In genomic region chr16:17796971-17797811, GRCm38 (mm10) we compare ENCODE assay signal across 8 mouse cellular contexts. TPM values are rescaled to one million over a fixed set of nuclear protein-coding genes. Genes with fewer than 3 reads are reported as not detected.
DNase-seq lines count a peak whose midpoint lies in the region; ATAC-seq and TF ChIP-seq lines count a peak whose summit lies in the region.

Gene Scarf2 (plus strand): TSS chr16:17797282.

- TF ChIP-seq POLR2A in thymus, adult 2 months (IDR thresholded peaks at IDR 0.05; ENCODE audit: control insufficient read depth, extremely low read depth, insufficient read depth, low read length, poor library complexity), result no peak

- H3K36me3 ChIP-seq in thymus, adult 2 months (ENCODE audit: control insufficient read depth, insufficient read depth, low read length), result peaks cover 4% of the 10 kb centered on the region; the same call in 1 of the 2 replicates
- H3K36me3 ChIP-seq in forebrain, postnatal 0 days (ENCODE audit: insufficient read depth), result peaks cover 12% of the 10 kb centered on the region
- H3K36me3 ChIP-seq in hindbrain, embryonic 12.5 days, result peaks cover 10% of the 10 kb centered on the region
- peaks cover 9% of the 10 kb centered on the region for H3K36me3 ChIP-seq in liver, embryonic 13.5 days
- peaks cover 6% of the 10 kb centered on the region; the same call in 1 of the 2 replicates for H3K36me3 ChIP-seq in neural tube, embryonic 14.5 days (ENCODE audit: control insufficient read depth, insufficient read depth, low read length)

- no peak for TF ChIP-seq CTCF in thymus, adult 2 months (IDR thresholded peaks at IDR 0.05; ENCODE audit: borderline replicate concordance, control insufficient read depth, extremely low read depth, insufficient read depth, low read length, poor library complexity)
- TF ChIP-seq CTCF in forebrain, postnatal 0 days (IDR thresholded peaks at IDR 0.05; ENCODE audit: low read depth), result no peak

- peak; percentile 30; the same call in 1 of the 2 replicates for ATAC-seq in forebrain, postnatal 0 days
- peak; percentile 27; the same call in 1 of the 2 replicates for ATAC-seq in hindbrain, embryonic 12.5 days (ENCODE audit: low FRiP score)
- ATAC-seq in liver, embryonic 13.5 days (ENCODE audit: low read depth), result peak; percentile 35; the same call in 1 of the 2 replicates
- ATAC-seq in neural tube, embryonic 14.5 days (ENCODE audit: low read depth), result peak; percentile 23; the same call in 1 of the 2 replicates

- peaks cover 41% of the 10 kb centered on the region for H3K27me3 ChIP-seq in thymus, adult 2 months (ENCODE audit: control insufficient read depth, insufficient read depth, low read length)
- peaks cover 44% of the 10 kb centered on the region for H3K27me3 ChIP-seq in forebrain, postnatal 0 days (ENCODE audit: insufficient read depth, low read length)
- H3K27me3 ChIP-seq in hindbrain, embryonic 12.5 days, result peaks cover 71% of the 10 kb centered on the region
- H3K27me3 ChIP-seq in liver, embryonic 13.5 days, result peaks cover 84% of the 10 kb centered on the region
- H3K27me3 ChIP-seq in neural tube, embryonic 14.5 days (ENCODE audit: control insufficient read depth, insufficient read depth, low read length), result peaks cover 59% of the 10 kb centered on the region

- peak within 1 kb of the TSS; percentile 17 for H3K4me3 ChIP-seq in thymus, adult 2 months (ENCODE audit: control insufficient read depth, insufficient read depth, low read length)
- peak within 1 kb of the TSS; percentile 41 for H3K4me3 ChIP-seq in forebrain, postnatal 0 days (ENCODE audit: low read depth, low read length)
- peak within 1 kb of the TSS; percentile 53 for H3K4me3 ChIP-seq in hindbrain, embryonic 12.5 days
- H3K4me3 ChIP-seq in liver, embryonic 13.5 days (replicated peaks), result peak within 1 kb of the TSS; percentile 52
- H3K4me3 ChIP-seq in neural tube, embryonic 14.5 days (ENCODE audit: low read depth, low read length), result peak within 1 kb of the TSS; percentile 39

- H3K27ac ChIP-seq in thymus, adult 2 months (ENCODE audit: control insufficient read depth, insufficient read depth, low read length), result no peak within 1 kb of the TSS
- H3K27ac ChIP-seq in forebrain, postnatal 0 days (ENCODE audit: low read depth, low read length), result no peak within 1 kb of the TSS
- H3K27ac ChIP-seq in hindbrain, embryonic 12.5 days, result peak within 1 kb of the TSS; percentile 62; the same call in 1 of the 2 replicates
- peak within 1 kb of the TSS; percentile 50 for H3K27ac ChIP-seq in liver, embryonic 13.5 days
- no peak within 1 kb of the TSS; the same call in 1 of the 2 replicates for H3K27ac ChIP-seq in neural tube, embryonic 14.5 days (ENCODE audit: low read depth, low read length)

- no peak for DNase-seq in thymus, adult 2 months
- DNase-seq in thymus, postnatal 14 days, result no peak
- no peak for DNase-seq in forebrain, postnatal 0 days
- DNase-seq in liver, embryonic 13.5 days, result no peak
- DNase-seq in cerebellum, adult 9-10 months, result no peak
- DNase-seq in spleen, postnatal 14 days (ENCODE audit: low spot score in 2 of 2), result no peak

- peak within 1 kb of the TSS; percentile 47 for H3K9ac ChIP-seq in forebrain, postnatal 0 days
- peak within 1 kb of the TSS; percentile 74 for H3K9ac ChIP-seq in hindbrain, embryonic 12.5 days
- H3K9ac ChIP-seq in liver, embryonic 13.5 days, result peak within 1 kb of the TSS; percentile 54
- peak within 1 kb of the TSS; percentile 53 for H3K9ac ChIP-seq in neural tube, embryonic 14.5 days (replicated peaks; ENCODE audit: low read depth, low read length)

- WGBS in thymus, adult 2 months, result 6% methylated on average over 81 of the region's 81 CpGs
- WGBS in forebrain, postnatal 0 days, result 2% methylated on average over 49 of the region's 81 CpGs
- 2% methylated on average over 69 of the region's 81 CpGs for WGBS in hindbrain, embryonic 12.5 days
- 3% methylated on average over 72 of the region's 81 CpGs for WGBS in liver, embryonic 13.5 days (ENCODE audit: insufficient replicate concordance)
- under 1% methylated on average over 65 of the region's 81 CpGs for WGBS in neural tube, embryonic 14.5 days

- peak within 1 kb of the TSS; percentile 90 for H3K4me2 ChIP-seq in forebrain, postnatal 0 days (ENCODE audit: low read depth)
- H3K4me2 ChIP-seq in hindbrain, embryonic 12.5 days (replicated peaks), result peak within 1 kb of the TSS; percentile 81
- H3K4me2 ChIP-seq in liver, embryonic 13.5 days, result peak within 1 kb of the TSS; percentile 63
- H3K4me2 ChIP-seq in neural tube, embryonic 14.5 days (ENCODE audit: low read depth, low read length), result peak within 1 kb of the TSS; percentile 76

- no peaks in the 10 kb centered on the region for H3K9me3 ChIP-seq in forebrain, postnatal 0 days (ENCODE audit: low read length)
- H3K9me3 ChIP-seq in hindbrain, embryonic 12.5 days (replicated peaks), result no peaks in the 10 kb centered on the region
- no peaks in the 10 kb centered on the region for H3K9me3 ChIP-seq in liver, embryonic 13.5 days (replicated peaks)
- H3K9me3 ChIP-seq in neural tube, embryonic 14.5 days (ENCODE audit: control insufficient read depth, low read length), result no peaks in the 10 kb centered on the region

- H3K4me1 ChIP-seq in thymus, adult 2 months (replicated peaks; ENCODE audit: control insufficient read depth, insufficient read depth, low read length), result peaks cover 7% of the 10 kb centered on the region
- H3K4me1 ChIP-seq in forebrain, postnatal 0 days (ENCODE audit: insufficient read depth), result 0 out of 2 replicates have a peak, but pooled peaks cover 3% of the 10 kb centered on the region
- H3K4me1 ChIP-seq in hindbrain, embryonic 12.5 days, result peaks cover 25% of the 10 kb centered on the region
- peaks cover 27% of the 10 kb centered on the region for H3K4me1 ChIP-seq in liver, embryonic 13.5 days (replicated peaks)
- H3K4me1 ChIP-seq in neural tube, embryonic 14.5 days (ENCODE audit: control insufficient read depth, insufficient read depth, low read length), result peaks cover 15% of the 10 kb centered on the region

RNA-seq across cellular contexts. Expression of gene Scarf2, which starts in this region (rescaled TPM):
- 41.0 and 41.2 TPM in 2 replicates for polyA plus RNA-seq in thymus, adult 2 months (2012; rRNA removed)
- total RNA-seq in forebrain, postnatal 0 days (2014; rRNA removed), result 6.2 and 10.6 TPM in 2 replicates
- 1.9 and 2.1 TPM in 2 replicates for polyA plus RNA-seq in forebrain, postnatal 0 days (2015; fragmentation: Nextera tagmentation; extraction: Ambion mirVana)
- polyA plus RNA-seq in hindbrain, embryonic 12.5 days (2016; fragmentation: Nextera tagmentation; extraction: Ambion mirVana), result 21.0 and 26.5 TPM in 2 replicates
- 1.0 TPM in 2 replicates for polyA plus RNA-seq in liver, embryonic 13.5 days (2015; fragmentation: Nextera tagmentation; extraction: Ambion mirVana)
- 0.95 and 2.0 TPM in 2 replicates for polyA plus RNA-seq in neural tube, embryonic 14.5 days (2014; fragmentation: Nextera tagmentation; extraction: Ambion mirVana)

Comparison
In these comparisons a context has a peak if more than half of its experiments do, and no peak if none do; other contexts are left out.
1. H3K27ac ChIP-seq: peak in hindbrain, embryonic 12.5 days (single experiment) and liver, embryonic 13.5 days (single experiment); none in thymus, adult 2 months (single experiment), forebrain, postnatal 0 days (single experiment) and neural tube, embryonic 14.5 days (single experiment).
2. Peak in every context shown above with its lines, with median percentiles within 50 percentile points of each other: H3K4me3 ChIP-seq, ATAC-seq, H3K4me2 ChIP-seq and H3K9ac ChIP-seq.